Mouse (Mus musculus) liver, embryonic 11.5 days (tissue): ENCODE data around the gene Tulp4. TPM values are rescaled to one million over a fixed set of nuclear protein-coding genes. Genes with fewer than 3 reads are reported as not detected.
"Not testable (repeated sequence)": the region's sequence is repeated elsewhere in the genome, so short reads cannot be mapped to it uniquely, and the experiment has no call there.

Experiments used
- ATAC-seq: fragments of 200-750 bp; cut with Nextera tagmentation; replicated peaks from 2 replicates; pipeline ENCODE4 v1.8.0; 2017; ENCODE audit warnings: moderate number of reproducible peaks, mild to moderate bottlenecking, moderate TSS enrichment, moderate library complexity; ENCODE audit not compliant: low FRiP score
- DNase-seq: peaks from one replicate; pipeline ENCODE4 v3.0.0-alpha.2; 2017; ENCODE audit warnings: low spot score
- H3K27ac ChIP-seq: fragments of 300-500 bp; sonication (generic); 2 replicates; pipeline ENCODE4 v1.5.1; 2014; ENCODE audit warnings: mild to moderate bottlenecking, low read depth, low read length, control low read depth
- H3K27me3 ChIP-seq: fragments of 300-500 bp; sonication (generic); replicated peaks from 2 replicates; pipeline ENCODE4 v1.6.1; 2014; ENCODE audit warnings: low read length, mixed read lengths; ENCODE audit not compliant: control insufficient read depth, insufficient read depth
- H3K36me3 ChIP-seq: fragments of 300-500 bp; sonication (generic); 2 replicates; pipeline ENCODE4 v1.6.1; 2014; ENCODE audit warnings: mild to moderate bottlenecking, low read length, moderate library complexity, mixed read lengths; ENCODE audit not compliant: control insufficient read depth, insufficient read depth
- H3K4me1 ChIP-seq: fragments of 300-500 bp; sonication (generic); replicated peaks from 2 replicates; pipeline ENCODE4 v1.6.1; 2014; ENCODE audit warnings: low read length, mixed read lengths; ENCODE audit not compliant: control insufficient read depth, insufficient read depth
- H3K4me2 ChIP-seq: fragments of 300-500 bp; sonication (generic); 2 replicates; pipeline ENCODE4 v1.6.1; 2014; ENCODE audit warnings: mild to moderate bottlenecking, control low read depth, moderate library complexity
- H3K4me3 ChIP-seq: fragments of 300-500 bp; sonication (generic); 2 replicates; pipeline ENCODE4 v1.5.1; 2014; ENCODE audit warnings: low read depth, low read length, control low read depth
- H3K9ac ChIP-seq: fragments of 300-500 bp; sonication (generic); 2 replicates; pipeline ENCODE4 v1.6.1; 2014; ENCODE audit warnings: low read depth, low read length, control low read depth
- H3K9me3 ChIP-seq: fragments of 300-500 bp; sonication (generic); 2 replicates; pipeline ENCODE4 v1.6.1; 2016; ENCODE audit warnings: low read length, inconsistent platforms, mixed read lengths; ENCODE audit not compliant: control insufficient read depth
- WGBS: fragments of 180-500 bp; shearing (Covaris S2); extraction: QIAGEN DNeasy Blood & Tissue Kit; methylation state at CpG from one replicate; pipeline ENCODE4 v1.1.7; 2014; 5-methylcytosine and 5-hydroxymethylcytosine counted together
- microRNA-seq: library from miRNA; unstranded; fragments of <30 nt; microRNA quantifications from one replicate; pipeline ENCODE4, GENCODE M21; 2017; ENCODE audit warnings: borderline number of aligned reads
- polyA plus RNA-seq: library from polyadenylated mRNA; unstranded; fragments of >200 nt; fragmentation: Nextera tagmentation; extraction: Ambion mirVana; gene quantifications from 2 replicates; pipeline ENCODE4 v1.2.1, GENCODE M21; 2014

Gene Tulp4
- polyA plus RNA-seq, 1 experiment from 2014 or later = 71.9 TPM

- WGBS = 86% methylated on average over 5 of the region's 5 CpGs
- H3K36me3 ChIP-seq, H3K27ac ChIP-seq, H3K4me1 ChIP-seq, H3K27me3 ChIP-seq, H3K4me3 ChIP-seq, H3K9ac ChIP-seq, H3K4me2 ChIP-seq, H3K9me3 ChIP-seq, DNase-seq, ATAC-seq: not testable (repeated sequence)
These were observed 179.9 kb downstream of the Tulp4 start for GRCm38 (mm10) chr17:6286169-6286568.

GRCm38 (mm10) chr17:6289045-6289444, 182.8 kb downstream of the Tulp4 start:
- ATAC-seq, H3K9me3 ChIP-seq: not testable (repeated sequence)

GRCm38 (mm10) chr17:6293882-6294281, 187.6 kb downstream of the Tulp4 start:
- H3K27ac ChIP-seq, H3K9me3 ChIP-seq, H3K4me3 ChIP-seq, H3K4me2 ChIP-seq, H3K27me3 ChIP-seq, DNase-seq, H3K4me1 ChIP-seq, ATAC-seq, H3K9ac ChIP-seq, H3K36me3 ChIP-seq: not testable (repeated sequence)
- WGBS = no CpG with 5 or more reads among the region's 5 CpGs

More at GRCm38 (mm10) chr17:6289045-6289444, 182.8 kb downstream of the Tulp4 start:
- not testable (repeated sequence) for H3K4me3 ChIP-seq, DNase-seq, H3K4me2 ChIP-seq, H3K4me1 ChIP-seq, H3K9ac ChIP-seq, H3K27ac ChIP-seq, H3K27me3 ChIP-seq, H3K36me3 ChIP-seq
- WGBS = 90% methylated on average over 9 of the region's 12 CpGs

GRCm38 (mm10) chr17:6297060-6297795, 191.0 kb downstream of the Tulp4 start:
- H3K9me3 ChIP-seq, DNase-seq, H3K9ac ChIP-seq, H3K4me3 ChIP-seq, H3K27me3 ChIP-seq, H3K4me1 ChIP-seq, ATAC-seq, H3K36me3 ChIP-seq, H3K27ac ChIP-seq, H3K4me2 ChIP-seq: not testable (repeated sequence)
- WGBS = 88% methylated on average over 9 of the region's 15 CpGs

GRCm38 (mm10) chr17:6300190-6300863, 194.1 kb downstream of the Tulp4 start:
- not testable (repeated sequence) for H3K9me3 ChIP-seq, H3K9ac ChIP-seq, DNase-seq, H3K4me2 ChIP-seq, H3K36me3 ChIP-seq, H3K27ac ChIP-seq, H3K4me1 ChIP-seq, H3K27me3 ChIP-seq, H3K4me3 ChIP-seq
- 66% methylated on average over 5 of the region's 12 CpGs for WGBS
- ATAC-seq = peak; percentile 42; the same call in 1 of the 2 replicates

Small RNA genes within 50 kb of the gene (microRNA-seq; reads per million reads assigned to microRNA genes)
- gene Gm22774 = not detected

Other genes with a start within 250 kb of the Tulp4 start
- 2.2 TPM in 2 replicates for gene Synj2, start 165.2 kb upstream of the Tulp4 start, polyA plus RNA-seq
- gene Serac1, start 26.7 kb upstream of the Tulp4 start, polyA plus RNA-seq = 4.2 and 4.6 TPM in 2 replicates
- gene Gtf2h5, start 26.7 kb upstream of the Tulp4 start, polyA plus RNA-seq = 145 and 152 TPM in 2 replicates
- gene Tmem181a, start 150.4 kb downstream of the Tulp4 start, polyA plus RNA-seq = 10.8 and 11.9 TPM in 2 replicates
- gene Dynlt1a, start 211.1 kb downstream of the Tulp4 start, polyA plus RNA-seq = 10.3 and 13.3 TPM in 2 replicates